Mouse (Mus musculus) embryo, embryonic 11.5 days (tissue): ENCODE measurements around the gene Ttbk2.

Source experiments
- DNase-seq: peaks from one replicate; pipeline ENCODE4 v3.0.0-alpha.2; 2012; ENCODE audit warnings: low read depth, low spot score

Gene Ttbk2

GRCm38 (mm10) chr2:120748041-120748440 is 102.4 kb downstream of the Ttbk2 start:
- no peak for DNase-seq

- no peak for DNase-seq
Measured at GRCm38 (mm10) chr2:120745496-120745895, 104.9 kb downstream of the Ttbk2 start.

GRCm38 (mm10) chr2:120731877-120732530 is 118.4 kb downstream of the Ttbk2 start:
- no peak for DNase-seq

- peak; percentile 91 for DNase-seq
Measured at GRCm38 (mm10) chr2:120731167-120731862, 119.1 kb downstream of the Ttbk2 start.

- no peak for DNase-seq
Measured at GRCm38 (mm10) chr2:120730639-120731166, 119.7 kb downstream of the Ttbk2 start.

GRCm38 (mm10) chr2:120729775-120730585 is 120.4 kb downstream of the Ttbk2 start:
- DNase-seq, result peak; percentile 17

- DNase-seq, result no peak
Measured at GRCm38 (mm10) chr2:120724176-120724575, 126.2 kb downstream of the Ttbk2 start.

GRCm38 (mm10) chr2:120723621-120724020 is 126.8 kb downstream of the Ttbk2 start:
- DNase-seq, result no peak

GRCm38 (mm10) chr2:120722491-120722890 is 127.9 kb downstream of the Ttbk2 start:
- DNase-seq, result no peak

GRCm38 (mm10) chr2:120721911-120722310 is 128.5 kb downstream of the Ttbk2 start:
- no peak for DNase-seq

- DNase-seq, result no peak
Measured at GRCm38 (mm10) chr2:120720821-120721220, 129.6 kb downstream of the Ttbk2 start.

- no peak for DNase-seq
Measured at GRCm38 (mm10) chr2:120718496-120718895, 131.9 kb downstream of the Ttbk2 start.

- no peak for DNase-seq
Measured at GRCm38 (mm10) chr2:120713441-120713840, 137.0 kb downstream of the Ttbk2 start.

GRCm38 (mm10) chr2:120710948-120711347 is 139.5 kb downstream of the Ttbk2 start:
- DNase-seq, result no peak

- DNase-seq, result no peak
Measured at GRCm38 (mm10) chr2:120710154-120710553, 140.2 kb downstream of the Ttbk2 start.

- DNase-seq, result no peak
Measured at GRCm38 (mm10) chr2:120707041-120707440, 143.4 kb downstream of the Ttbk2 start.

- no peak for DNase-seq
Measured at GRCm38 (mm10) chr2:120702675-120703074, 147.7 kb downstream of the Ttbk2 start.

GRCm38 (mm10) chr2:120700379-120700885 is 150.0 kb downstream of the Ttbk2 start:
- no peak for DNase-seq

- DNase-seq, result no peak
Measured at GRCm38 (mm10) chr2:120697767-120698166, 152.6 kb downstream of the Ttbk2 start.
